Mouse (Mus musculus) cerebral cortex, adult 2 months (tissue): ENCODE measurements around the gene Cbl.

Experiments used
- WGBS: fragments of 180-500 bp; shearing (Covaris S2); methylation state at CpG from one replicate; pipeline ENCODE4 v1.1.7; 2018; 5-methylcytosine and 5-hydroxymethylcytosine counted together

The Cbl gene

DNA sequence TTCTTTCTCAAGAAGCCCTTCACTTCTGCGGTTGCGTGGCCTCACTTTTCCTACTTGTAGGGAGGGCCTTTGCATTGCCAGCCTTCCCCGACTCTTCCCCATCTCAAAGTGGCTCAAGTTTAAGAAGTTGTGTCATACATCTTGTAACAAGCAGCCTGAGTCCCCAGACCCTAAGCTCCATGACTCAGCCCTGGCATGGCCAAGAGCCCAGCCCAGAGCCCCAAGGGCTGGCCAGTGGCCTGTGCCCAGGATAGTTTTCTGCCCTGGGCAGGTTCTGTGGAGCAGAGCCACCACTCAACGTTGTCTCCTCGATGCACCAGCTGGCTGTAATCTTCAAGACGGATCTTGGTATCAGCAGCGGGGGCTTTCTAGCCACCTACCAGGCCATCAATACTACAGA lies 129.0 kb downstream of the Cbl start:
- WGBS = 85% methylated on average over 7 of the region's 7 CpGs

DNA sequence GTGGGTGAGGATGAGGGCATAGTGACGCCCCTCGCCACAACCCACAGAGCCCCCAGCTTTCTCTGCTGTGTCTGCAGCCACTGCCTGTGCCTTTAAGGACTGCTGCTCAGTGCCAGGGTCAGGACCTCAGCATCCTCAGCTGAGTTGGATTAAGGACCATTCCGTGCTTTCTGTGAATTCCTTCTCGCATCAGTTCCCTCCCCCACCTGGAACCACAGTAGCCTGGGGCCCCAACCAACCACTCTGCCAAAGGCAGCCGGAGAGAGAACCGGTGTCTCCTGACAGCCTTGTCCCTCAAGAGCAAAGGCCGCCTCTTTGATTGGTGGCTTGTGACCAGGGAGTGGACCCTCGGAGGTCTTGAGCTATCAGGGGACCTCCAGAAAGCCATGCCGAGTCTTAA lies 132.4 kb downstream of the Cbl start, which contains the start of gene Mfrp:
Gene Mfrp, plus strand, starts transcription at position 240 of the 400 bp plus-strand sequence.
- 85% methylated on average over 9 of the region's 9 CpGs for WGBS

DNA sequence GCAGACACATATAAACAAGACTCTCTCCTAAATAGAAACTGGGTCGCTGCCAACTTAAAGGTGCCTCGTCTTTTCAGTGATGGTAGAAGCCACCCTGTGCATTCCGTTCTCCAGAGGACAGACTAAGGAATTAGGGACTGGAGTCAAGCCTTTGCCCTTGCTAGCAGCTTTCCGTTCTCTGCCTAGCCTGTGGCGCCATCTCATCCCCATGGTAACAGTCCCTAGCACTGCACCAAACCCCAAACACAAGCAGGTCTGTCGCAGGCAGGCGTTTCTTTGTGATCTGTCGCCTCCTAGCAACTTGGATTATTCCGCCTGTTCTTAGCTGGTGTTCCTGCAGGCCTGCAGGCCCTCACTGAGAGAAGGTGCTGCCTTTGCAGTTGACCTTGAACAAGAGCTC lies 137.3 kb downstream of the Cbl start:
- 29% methylated on average over 9 of the region's 9 CpGs for WGBS

GRCm38 (mm10) chr9:44095781-44096180 lies 138.1 kb downstream of the Cbl start:
- WGBS = 87% methylated on average over 9 of the region's 9 CpGs

GRCm38 (mm10) chr9:44094737-44095136 lies 139.1 kb downstream of the Cbl start:
- WGBS = 89% methylated on average over 3 of the region's 3 CpGs

DNA sequence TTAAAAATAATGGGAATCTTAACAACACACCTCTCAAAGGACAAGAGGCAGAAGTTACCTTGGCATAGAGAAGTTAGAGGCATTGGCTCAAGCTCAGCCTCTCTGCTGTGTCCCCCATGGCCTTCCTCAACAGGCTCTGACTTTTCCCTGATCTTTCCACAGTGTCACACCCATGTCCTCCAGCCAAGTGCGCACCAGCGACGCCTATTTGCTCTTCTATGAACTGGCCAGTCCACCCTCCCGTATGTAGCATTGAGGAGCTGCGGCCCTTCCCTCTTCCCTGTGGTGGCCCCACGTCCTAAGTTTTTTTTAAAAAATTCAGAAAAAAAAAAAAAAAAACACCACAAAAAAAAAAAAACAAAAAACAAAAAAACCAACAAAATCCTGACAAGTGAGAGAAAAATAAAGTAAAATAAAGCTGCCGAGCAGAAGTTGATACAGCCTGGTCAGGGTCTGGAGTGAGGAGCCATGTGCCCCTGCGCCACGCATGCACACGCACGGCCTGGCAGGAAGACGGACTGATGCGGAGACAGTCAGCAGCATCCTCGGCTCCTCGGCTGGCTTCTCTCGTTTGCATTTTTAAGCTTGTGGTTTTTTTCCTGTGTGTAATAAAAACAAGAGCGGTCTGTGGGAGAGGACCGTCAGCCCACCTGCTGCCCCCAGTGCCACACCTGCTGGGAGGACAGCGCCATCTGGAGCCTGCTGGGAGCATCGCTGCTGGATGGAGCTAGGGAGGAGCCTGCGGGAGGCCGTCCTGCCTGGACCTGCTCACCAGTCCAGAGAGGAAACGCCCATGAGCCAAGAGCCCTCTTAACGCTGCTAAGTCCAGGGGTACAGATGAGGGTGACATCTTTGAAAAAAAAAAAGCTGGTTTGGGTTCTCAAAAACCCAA lies 140.0 kb downstream of the Cbl start:
- 29% methylated on average over 24 of the region's 24 CpGs for WGBS
